Mouse (Mus musculus) naive thymus-derived CD4-positive, alpha-beta T cell, adult 2 months (primary cell): ENCODE measurements around the gene Slc8a2.

Source experiments
- DNase-seq: peaks from one replicate; pipeline ENCODE4 v3.0.0-alpha.2; 2011; ENCODE audit warnings: low read depth

The Slc8a2 gene

DNA sequence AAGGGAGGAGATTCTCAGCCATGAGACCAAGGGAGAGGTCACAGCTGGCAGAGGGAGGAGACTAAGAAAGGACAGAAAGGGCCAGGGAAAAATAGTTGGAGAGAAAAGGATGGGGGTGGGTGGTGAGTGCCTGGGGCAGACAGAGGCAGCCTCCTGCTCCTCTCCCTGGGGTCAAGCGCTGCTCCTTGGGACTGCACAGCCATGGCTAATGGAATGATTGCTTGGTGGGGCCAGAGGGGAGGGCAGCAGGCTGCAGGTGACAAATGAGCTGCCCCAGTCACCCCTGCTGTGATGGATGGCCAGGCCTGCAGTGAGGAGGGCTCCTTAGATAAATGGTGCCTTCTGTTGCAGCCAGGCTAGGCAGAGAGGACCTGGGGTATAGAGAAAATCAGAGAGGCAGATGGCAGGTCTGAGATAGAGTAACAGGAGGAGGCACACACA lies 42.5 kb downstream of the Slc8a2 start:
- no peak for DNase-seq

DNA sequence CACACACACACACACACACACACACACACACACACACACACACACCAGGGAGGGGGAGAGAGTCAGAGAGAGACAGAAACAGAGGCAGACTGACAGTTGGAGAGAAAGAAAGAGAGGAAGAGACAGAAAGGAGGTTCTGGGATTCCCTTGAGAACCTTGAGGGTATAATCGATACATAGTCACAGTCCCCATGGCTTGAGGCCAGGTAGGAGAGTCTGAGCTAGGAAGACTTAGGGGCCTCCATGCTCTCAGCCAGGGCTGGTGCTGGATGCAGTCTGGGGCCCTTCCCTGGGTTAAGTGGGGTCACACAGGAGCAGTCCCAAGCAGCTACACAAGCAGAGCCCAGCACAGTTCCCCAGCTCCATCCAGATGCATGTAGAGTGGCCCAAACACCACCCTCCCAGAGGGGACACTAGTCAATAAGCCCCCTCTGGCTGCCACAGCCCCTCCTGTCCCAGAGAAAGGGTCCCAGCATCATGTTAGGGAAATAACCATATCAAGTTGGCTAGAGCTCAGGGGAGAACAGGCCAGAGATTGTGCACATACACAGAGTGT lies 43.0 kb downstream of the Slc8a2 start:
- DNase-seq, result no peak

DNA sequence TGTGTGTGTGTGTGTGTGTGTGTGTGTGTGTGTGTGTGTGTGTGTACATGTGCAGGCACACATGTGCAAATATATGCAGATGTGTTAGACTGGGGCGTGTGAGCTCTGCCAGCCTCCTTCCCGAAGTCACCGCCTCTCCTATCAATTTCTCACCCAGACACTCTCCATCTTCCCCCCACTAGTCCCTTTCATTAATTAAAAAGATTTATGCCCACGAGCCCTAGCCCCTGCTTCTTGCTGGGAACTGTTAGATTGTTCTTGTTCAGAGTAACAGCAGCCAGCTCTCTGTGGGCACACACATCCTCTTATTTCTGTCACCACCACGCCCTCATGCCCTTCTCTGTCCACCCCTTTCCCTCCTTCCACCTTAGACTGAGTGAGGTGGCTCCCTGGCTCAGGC lies 43.5 kb downstream of the Slc8a2 start:
- DNase-seq, result no peak

DNA sequence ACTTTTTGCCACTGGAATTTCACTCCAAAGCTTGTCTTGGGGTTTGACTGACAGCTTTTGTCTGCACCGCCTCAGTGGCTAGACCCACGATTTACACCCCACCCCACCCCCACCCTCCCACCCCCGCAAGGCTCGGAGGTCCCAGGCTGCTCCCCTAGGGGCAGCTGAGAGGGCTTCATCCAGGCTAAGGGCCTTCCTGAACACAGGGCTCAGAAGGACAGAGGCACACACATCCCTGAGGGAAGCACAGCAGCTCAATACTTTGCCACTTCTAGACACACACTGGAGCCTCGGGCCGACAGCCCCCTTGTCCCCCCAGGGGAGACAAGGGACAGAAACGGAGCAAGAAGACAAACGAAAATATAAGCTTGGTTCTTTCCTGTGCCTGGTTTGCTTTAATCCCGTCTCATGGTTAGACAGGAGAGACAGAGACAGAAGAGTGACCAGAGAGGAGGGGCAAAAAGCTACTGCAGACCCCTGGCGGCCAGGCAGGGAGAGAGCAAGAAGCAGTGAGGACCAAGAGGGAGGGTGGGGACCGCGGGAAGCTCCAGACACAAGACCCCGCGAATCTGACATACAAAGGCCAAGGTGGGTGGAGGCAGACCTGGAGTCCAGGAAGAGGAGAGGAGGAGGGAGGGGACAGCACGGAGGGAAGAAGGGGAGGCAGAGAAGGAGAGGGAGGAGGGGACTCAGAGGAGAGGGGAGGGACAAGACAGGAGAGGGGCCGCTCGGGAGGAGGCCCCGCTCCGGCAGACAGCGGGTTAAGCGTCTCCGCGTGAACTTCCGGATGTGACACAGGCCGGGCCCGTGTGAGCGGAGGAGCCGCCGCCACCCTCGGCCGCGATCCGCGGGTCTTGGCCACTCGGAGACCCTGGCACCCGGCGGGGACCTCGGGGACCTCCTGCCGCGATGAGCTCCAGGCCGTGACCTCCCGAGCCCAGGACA lies 45.2 kb downstream of the Slc8a2 start, which contains the start of gene Meis3:
TSS of gene Meis3 (plus strand) at position 494 of the 945 bp plus-strand sequence.
- peak; percentile 67 for DNase-seq

DNA sequence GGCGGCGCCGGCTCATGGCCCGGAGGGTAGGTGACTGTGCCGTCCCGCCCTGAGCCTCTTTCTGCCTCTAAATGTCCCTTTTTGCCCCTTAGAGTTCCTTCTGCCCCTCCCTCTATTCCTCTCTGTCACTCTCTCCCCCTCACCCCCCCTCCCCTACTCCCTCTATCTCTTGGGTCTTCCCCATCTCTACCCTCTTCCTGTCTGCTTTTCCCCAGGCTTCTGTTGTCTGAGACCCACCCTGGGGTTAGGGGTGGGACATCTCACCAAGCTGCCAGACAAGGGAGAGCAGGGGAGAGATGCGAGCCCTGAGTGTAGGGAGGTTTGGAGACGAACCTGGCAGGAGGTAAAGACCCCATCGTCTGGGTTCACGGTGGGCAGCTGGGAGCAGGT lies 45.9 kb downstream of the Slc8a2 start:
- no peak for DNase-seq

DNA sequence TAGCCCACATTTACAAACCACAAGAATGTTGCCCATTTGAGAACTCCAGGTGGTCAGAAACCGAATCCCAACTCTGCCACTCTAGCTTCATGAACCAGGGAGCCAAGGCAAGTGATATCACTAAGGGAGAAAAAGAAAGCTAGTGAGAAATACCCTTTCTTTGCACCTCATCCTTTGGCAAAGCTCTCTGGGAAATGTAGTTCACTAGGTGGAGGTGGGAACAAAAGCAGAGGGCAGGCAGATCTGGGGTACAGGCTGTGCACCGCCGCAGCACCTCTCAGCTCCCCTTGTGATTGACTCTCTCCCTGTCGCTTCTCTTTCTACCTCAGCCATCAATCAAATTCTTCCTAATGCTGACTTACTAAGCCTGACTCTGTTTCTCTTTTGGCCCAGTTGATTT lies 48.5 kb downstream of the Slc8a2 start:
- DNase-seq, result no peak

DNA sequence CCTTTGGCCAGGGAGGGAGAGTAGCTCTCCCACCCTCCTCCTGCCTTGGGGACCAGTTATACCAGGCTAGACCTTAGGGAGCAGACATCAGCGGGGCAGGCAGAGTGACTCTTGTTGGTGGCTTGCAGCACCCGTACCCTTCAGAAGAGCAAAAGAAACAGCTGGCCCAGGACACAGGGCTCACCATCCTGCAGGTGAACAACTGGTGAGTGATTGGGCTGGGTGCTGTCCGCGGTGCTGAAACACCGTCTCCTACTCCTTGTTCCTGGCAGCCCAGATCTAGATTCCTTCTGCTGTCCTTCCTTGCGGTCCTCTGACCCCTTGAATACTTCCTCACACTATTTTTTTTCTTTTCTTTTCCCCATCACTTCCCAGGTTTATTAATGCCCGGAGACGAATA lies 54.0 kb downstream of the Slc8a2 start:
- peak; percentile 47 for DNase-seq

DNA sequence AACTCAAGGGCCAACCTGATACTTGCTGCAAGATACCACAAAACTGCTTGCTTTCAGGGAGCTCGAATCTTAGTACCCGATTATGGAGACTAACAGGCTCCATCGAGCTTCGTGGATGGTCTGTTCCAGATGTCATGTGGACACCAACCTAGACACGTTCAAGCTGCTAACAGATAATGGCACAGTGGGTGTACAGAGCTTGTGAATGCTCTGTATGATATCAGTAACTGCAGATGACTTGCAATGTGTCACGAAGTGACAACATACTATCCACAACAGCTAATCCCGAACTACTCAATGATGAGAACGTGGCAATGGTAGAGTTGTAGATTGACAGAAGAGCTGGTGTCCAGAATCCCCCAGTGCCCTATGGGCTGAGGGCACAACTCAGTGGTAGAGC lies 57.9 kb downstream of the Slc8a2 start:
- no peak for DNase-seq

DNA sequence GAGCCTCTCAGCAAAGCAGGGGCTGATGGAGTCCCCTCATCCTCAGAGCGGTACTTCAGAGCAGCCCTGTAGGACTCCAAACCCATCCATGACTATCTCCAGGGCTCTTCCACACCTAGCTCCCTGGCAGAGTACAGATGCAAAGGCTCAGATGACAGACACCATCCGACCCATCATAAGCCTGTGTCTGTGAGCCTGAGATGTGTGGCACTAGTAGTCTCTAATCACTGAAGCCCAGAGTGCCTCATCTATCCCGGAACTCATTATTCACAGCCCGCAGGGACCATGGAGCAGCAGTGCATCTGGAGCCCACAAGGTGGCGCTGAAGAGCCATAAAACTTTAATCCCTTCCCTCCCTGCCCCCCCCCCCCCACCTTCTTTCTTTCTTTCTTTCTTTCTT lies 62.7 kb downstream of the Slc8a2 start:
- DNase-seq, result peak; percentile 91

DNA sequence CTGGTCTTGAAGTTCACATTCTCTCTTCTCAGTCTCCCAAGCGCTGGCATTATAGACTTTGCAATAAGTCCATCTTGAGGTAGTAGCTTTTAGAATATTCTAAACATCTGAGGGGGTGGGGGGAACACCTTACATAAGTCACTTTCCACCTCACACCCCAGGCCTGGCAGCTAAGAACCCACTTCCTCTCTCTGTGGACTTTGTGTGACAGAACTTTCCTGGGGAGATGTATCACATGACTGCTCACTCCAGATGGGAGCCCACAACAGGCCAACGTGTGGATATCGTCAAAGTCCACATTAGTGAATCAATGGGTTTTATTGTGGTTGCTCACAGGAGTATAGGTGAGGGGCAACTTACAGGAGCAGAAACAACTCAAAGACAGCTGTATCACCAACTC lies 64.1 kb downstream of the Slc8a2 start:
- DNase-seq, result peak; percentile 54

DNA sequence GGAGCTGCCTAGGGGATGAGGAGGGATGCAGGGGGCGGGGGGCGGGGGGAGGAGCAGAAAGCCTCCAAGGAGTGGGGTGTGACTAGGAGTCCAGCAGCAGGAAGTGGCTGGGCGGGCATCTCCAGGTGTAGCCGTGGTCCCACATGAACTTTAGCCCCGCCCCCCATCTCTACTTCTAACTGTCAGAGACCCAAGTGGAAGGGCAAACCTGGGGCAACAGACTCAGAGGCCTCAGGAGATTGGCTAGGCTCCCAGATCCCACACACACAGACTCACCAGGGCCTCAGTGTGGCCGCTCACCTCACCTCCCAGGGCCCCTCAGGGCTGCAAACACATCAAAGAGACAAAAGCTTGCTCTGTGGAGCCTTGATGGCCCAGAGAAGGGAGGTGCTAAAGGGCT lies 67.0 kb downstream of the Slc8a2 start:
- DNase-seq, result no peak

DNA sequence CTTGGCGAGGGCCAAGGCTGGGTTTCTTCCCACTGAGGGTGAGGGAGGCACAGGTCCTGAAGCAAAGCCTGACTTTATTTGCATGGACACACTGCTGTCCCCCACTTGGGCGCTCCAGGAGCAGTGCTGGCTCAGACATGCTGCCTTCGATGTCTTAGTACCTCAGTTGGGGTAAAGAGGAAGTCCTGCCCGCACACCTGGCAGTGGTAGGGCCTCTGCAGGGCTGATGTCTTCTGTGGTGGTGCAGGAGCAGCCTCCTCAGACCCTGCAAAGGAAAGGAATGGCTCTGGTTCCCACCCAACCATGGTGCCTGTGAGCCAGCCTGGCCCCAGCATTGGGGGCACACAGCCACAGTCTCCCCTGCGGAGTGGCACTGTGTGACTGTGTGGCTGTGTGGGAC lies 67.5 kb downstream of the Slc8a2 start:
- no peak for DNase-seq

DNA sequence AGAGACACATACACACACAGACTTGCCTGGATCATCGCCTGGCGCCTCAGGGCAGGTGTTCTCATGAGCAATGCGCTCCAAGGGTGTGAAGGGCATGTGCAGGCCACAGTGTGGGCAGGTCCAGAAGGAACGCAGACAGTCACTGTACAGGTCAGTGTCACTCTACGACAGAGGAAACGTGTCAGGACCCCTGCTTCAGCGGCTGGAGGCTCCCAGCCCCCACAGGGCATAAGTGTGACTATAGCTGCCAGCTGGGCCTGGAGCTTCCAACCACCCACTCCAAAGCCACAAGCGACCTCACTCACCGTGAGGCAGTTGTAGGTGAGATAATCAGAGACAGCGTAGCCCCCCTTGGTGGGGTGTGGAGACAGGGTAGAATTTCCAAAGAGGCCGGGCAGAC lies 68.9 kb downstream of the Slc8a2 start:
- no peak for DNase-seq

DNA sequence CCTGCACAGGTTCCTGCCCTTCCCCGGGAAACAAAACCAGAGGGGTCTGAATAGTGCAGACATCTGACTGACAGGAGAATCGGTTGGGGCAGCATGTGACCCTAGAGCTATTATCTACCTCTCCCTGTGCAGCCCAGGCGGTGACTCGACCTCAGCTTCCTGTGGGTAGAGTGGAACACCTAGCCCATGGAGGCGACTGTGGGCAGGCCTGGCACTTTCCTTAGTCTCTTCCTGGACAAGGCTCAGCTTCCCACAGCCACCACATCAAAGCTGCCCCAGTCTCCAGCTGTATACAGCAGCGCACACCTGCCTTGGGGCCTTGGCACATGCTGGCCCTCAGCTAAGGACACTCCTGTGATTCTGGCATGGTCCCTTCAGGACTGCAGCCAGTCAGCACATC lies 71.5 kb downstream of the Slc8a2 start:
- peak; percentile 34 for DNase-seq

DNA sequence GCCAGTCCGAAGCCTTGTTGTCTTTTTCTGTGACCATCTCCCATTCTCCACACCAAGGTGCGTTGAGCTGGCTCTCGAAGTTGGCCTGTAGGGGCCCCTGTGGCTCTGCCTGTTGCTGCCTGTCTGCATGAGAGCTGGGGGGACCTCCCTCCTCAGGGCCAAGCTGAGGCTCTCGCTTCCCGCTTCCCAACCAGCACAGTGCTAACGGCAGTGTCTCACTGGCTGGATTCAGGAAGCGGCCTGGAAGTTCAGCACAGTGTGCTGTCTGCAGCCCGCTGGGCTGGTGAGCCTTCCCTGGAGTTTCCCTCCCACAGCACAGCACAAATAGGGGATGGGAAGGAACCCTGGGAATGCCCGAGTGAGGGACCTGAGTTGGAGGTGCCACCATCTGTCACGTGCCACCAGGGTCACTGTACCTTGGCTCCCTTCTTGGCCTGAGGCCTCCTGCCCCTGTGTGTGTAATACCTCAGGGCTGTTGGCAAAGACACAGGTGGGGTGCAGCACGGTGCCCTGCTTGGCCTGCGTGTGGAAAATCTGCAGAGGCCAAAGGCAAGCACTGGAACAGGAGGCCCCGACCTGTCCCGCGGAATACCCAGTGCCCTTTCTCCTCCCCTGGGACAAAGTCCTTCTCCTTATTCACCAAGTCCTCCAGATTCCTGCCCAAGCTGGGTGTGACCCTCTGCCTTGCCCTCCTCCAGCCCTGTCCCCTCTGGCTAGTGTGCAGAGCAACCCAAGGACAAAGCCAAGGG lies 73.3 kb downstream of the Slc8a2 start:
- no peak for DNase-seq

DNA sequence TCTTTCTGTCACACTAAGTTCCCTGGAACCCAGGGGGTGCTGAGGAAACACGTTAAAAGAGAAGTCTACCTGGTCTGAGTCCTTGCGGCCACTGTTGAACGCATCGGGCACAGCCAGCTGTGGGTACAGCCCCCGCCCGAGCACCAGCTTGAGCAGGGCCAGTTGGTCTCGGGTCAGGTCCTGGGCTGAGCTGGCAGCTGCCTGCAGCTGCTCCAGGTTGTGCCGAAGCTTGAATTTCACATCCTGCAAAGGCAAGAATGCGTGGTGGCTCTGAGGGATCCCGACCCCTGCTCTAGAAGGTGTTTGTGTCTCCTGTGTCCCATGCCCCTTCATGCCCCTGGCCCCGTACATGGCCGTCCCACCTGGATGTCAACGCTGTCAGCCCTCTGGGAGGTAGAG lies 73.9 kb downstream of the Slc8a2 start:
- DNase-seq, result no peak

DNA sequence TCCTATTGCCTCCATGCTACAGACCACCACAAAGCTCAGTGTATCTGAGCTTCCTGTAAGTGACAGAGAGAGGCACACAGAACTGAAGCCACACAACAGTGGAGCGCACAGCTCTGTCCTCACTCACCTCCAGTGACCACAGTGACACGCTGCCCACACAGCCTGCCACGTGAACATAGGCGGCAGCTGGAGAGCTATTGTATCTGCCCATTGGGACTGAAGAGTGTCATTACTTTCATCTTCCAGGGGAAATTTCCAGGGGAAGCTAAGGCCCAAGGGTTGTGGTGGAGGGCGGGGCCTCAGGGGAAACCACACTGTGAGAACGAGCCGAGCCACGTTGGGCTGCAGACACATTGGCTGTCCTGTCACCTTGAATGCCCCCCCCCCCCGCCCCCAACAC lies 75.2 kb downstream of the Slc8a2 start:
- DNase-seq, result no peak

DNA sequence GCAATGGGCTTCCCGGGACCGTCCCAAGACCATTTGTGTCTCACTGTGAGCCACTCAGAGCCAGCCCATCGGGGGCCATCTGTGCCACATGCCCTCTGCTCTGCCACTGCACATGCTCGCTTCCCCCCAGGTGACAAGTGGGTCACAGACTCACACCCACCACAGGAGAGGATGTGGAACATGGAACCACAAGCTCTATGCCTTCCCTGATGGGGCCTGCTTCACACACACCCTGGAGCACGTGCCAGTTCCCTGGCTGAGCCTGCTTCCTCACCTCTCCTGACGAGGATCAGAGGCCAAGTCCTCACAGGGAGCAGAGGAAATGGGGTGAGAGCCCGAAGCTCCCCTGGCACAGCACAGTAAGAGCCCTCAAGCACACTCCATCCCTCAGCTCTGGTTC lies 77.5 kb downstream of the Slc8a2 start:
- DNase-seq, result no peak

DNA sequence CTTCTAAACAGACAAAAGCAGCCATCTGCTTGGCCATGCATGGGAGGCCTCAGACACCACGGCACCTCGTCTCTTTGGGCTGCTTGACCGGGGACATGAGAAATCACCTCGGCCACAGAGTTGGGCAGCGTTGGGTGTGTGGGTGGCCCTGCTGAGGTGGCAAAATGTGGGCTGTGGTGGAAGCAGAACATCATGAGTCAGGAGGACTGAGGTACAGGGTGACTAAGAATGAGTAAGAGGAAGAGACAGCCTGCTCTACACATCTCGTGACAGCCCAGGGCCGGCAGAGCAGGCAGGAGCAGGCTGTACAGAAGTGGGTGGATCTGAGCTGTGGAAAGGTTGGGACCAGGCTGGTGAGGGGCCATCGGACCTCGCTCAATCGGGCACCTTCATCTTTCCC lies 77.9 kb downstream of the Slc8a2 start:
- DNase-seq, result no peak

DNA sequence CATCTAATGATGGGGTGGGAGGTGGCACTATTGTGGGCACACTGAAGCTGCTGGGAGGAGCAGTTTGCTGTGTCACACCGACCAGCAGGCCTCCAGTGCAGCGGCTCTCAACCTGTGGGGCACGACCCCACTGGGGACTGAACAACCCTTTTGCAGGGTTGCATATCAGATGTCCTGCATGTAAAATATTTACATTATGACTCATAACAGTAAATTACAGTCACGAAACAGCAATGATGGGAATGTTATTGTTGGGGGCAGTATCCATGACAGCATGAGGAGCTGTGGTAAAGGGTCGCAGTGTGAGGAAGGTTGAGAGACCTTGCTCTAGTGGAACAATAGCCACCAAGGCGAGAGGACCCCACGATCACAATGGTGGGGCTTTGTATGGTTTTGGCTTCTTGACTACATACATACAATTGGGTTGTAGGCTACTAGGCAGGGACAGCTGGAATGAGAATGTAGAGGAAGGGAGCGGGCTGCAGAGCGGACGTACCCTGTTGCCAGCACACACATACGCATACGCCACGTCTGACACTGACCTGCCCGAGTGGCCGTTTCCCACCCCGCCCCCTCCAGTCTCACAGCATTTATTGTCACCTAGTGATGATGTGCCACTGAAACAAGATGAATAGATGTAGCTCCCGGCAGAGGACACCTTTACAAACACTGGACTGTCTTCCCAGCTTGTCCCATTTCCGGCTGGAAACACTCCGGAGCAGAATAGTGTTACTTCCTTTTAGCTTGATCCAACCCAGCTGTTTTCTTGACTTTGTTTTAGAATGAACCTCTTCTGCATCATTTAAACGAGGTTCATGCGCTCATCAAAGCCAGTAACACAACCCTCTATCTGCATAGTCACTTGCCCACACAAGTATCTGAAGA lies 79.4 kb downstream of the Slc8a2 start:
- DNase-seq, result no peak
